Mouse (Mus musculus): ENCODE results near the gene Wdr95. TPM values are rescaled to one million over a fixed set of nuclear protein-coding genes. Genes with fewer than 3 reads are reported as not detected.

Gene Wdr95
- polyA plus RNA-seq, 1 experiment = 0.29 TPM

DNA sequence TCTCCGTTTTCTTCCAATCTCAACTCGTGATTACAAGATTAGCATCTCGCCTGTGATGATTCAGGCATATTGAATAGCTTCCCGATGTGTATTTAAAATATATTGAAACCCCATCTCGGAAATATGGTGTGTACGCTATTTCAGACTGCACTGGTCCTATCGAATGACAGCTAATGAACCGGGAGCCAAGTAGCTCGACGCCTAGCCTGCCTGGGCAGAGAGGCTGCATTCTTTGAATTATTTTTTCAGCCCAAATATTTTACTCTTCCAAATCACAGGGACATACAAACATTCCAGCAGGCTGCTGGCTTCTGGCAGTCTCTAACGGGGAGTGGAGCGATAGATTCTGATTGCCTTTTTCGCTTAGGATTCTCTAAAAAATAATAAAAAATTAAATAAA is 40.5 kb downstream of the Wdr95 start:
- Histone ChIP-seq H3K36me3 (ENCODE audit: control insufficient read depth, insufficient read depth) (no peaks in the 10 kb centered on the region), H3K27me3 (ENCODE audit: control insufficient read depth, insufficient read depth, insufficient read length) (no peaks in the 10 kb centered on the region), H3K4me3 (ENCODE audit: insufficient read depth, poor library complexity, severe bottlenecking) (no peak overlapping the region), H3K79me3 (ENCODE audit: low read depth) (no peaks in the 10 kb centered on the region), H3K79me2 (ENCODE audit: control insufficient read depth, insufficient read depth) (no peaks in the 10 kb centered on the region), H3ac (ENCODE audit: control insufficient read depth, insufficient read length, low read depth) (no peak overlapping the region)
- TF ChIP-seq USF1 (IDR thresholded peaks at IDR 0.05; ENCODE audit: low read depth) (no peak), CEBPB (IDR thresholded peaks at IDR 0.05; ENCODE audit: low read depth) (no peak), FOSL1 (IDR thresholded peaks at IDR 0.05; ENCODE audit: insufficient read depth, low read length, poor library complexity, severe bottlenecking) (no peak), CTCF (IDR thresholded peaks at IDR 0.05; ENCODE audit: control insufficient read depth, insufficient read depth, insufficient read length) (no peak), MYOD1 (IDR thresholded peaks at IDR 0.05; ENCODE audit: control insufficient read depth, insufficient read length, low read depth) (no peak)

DNA sequence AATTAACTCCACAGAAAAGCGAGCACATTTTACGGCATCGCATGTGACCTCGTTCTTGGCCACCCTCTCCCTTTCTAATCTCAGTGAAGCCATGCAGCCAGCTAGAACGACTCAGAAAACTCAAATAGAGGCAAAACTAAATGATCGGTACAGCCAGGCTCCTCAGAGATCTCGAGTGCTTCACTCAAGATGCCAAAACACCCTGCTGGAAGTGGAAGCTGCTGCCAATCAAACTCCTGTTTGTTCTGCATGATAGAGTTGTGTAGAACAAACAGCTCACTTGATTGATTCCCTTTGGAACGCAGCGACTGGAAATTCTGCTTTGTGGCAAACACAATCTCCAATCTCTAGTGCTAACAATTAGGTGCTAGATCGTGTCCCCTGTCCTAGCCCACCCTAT is 48.5 kb downstream of the Wdr95 start:
- Histone ChIP-seq H3ac (ENCODE audit: control insufficient read depth, insufficient read length, low read depth) (no peak overlapping the region), H3K27me3 (ENCODE audit: control insufficient read depth, insufficient read depth, insufficient read length) (peaks cover 3% of the 10 kb centered on the region), H3K79me3 (ENCODE audit: low read depth) (no peaks in the 10 kb centered on the region), H3K79me2 (ENCODE audit: control insufficient read depth, insufficient read depth) (no peaks in the 10 kb centered on the region), H3K36me3 (ENCODE audit: control insufficient read depth, insufficient read depth) (no peaks in the 10 kb centered on the region), H3K4me3 (ENCODE audit: insufficient read depth, poor library complexity, severe bottlenecking) (no peak overlapping the region)
- no peak for TF ChIP-seq CTCF (IDR thresholded peaks at IDR 0.05; ENCODE audit: control insufficient read depth, insufficient read depth, insufficient read length)
- no peak for TF ChIP-seq MAX (IDR thresholded peaks at IDR 0.05)
- no peak for TF ChIP-seq USF1 (IDR thresholded peaks at IDR 0.05; ENCODE audit: low read depth)
- no peak for TF ChIP-seq FOSL1 (IDR thresholded peaks at IDR 0.05; ENCODE audit: insufficient read depth, low read length, poor library complexity, severe bottlenecking)
- no peak for TF ChIP-seq MYOG (IDR thresholded peaks at IDR 0.05; ENCODE audit: control insufficient read depth, extremely low read depth, insufficient read length)
- no peak for TF ChIP-seq CEBPB (IDR thresholded peaks at IDR 0.05; ENCODE audit: low read depth)
- TF ChIP-seq MYOD1 (IDR thresholded peaks at IDR 0.05; ENCODE audit: control insufficient read depth, insufficient read length, low read depth) = no peak

DNA sequence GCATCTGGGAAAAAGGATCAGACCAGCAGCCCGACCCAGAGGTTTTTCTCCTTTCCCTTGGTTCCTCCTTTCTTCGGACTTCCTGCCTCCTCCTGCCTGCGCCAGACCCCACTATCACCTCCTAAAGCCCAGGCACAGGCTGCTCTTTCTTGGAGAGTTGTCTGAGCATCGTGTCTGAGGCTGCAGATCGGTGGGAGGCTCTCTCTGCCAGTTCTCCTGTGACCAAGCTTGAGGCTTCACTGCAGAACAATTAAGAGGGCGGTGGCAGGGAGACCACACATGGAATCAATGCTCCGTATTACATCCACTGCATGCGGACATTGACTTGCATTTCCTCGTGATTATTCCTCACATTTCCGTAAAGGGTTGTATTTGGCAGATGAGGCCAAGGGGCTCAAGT is 49.0 kb downstream of the Wdr95 start:
- Histone ChIP-seq H3K27me3 (ENCODE audit: control insufficient read depth, insufficient read depth, insufficient read length) (peaks cover 3% of the 10 kb centered on the region), H3ac (ENCODE audit: control insufficient read depth, insufficient read length, low read depth) (no peak overlapping the region), H3K4me3 (ENCODE audit: insufficient read depth, poor library complexity, severe bottlenecking) (no peak overlapping the region), H3K79me3 (ENCODE audit: low read depth) (no peaks in the 10 kb centered on the region), H3K79me2 (ENCODE audit: control insufficient read depth, insufficient read depth) (no peaks in the 10 kb centered on the region), H3K36me3 (ENCODE audit: control insufficient read depth, insufficient read depth) (no peaks in the 10 kb centered on the region)
- TF ChIP-seq USF1 (IDR thresholded peaks at IDR 0.05; ENCODE audit: low read depth) = no peak
- no peak for TF ChIP-seq CTCF (IDR thresholded peaks at IDR 0.05; ENCODE audit: control insufficient read depth, insufficient read depth, insufficient read length)
- TF ChIP-seq MYOD1 (IDR thresholded peaks at IDR 0.05; ENCODE audit: control insufficient read depth, insufficient read length, low read depth) = no peak

DNA sequence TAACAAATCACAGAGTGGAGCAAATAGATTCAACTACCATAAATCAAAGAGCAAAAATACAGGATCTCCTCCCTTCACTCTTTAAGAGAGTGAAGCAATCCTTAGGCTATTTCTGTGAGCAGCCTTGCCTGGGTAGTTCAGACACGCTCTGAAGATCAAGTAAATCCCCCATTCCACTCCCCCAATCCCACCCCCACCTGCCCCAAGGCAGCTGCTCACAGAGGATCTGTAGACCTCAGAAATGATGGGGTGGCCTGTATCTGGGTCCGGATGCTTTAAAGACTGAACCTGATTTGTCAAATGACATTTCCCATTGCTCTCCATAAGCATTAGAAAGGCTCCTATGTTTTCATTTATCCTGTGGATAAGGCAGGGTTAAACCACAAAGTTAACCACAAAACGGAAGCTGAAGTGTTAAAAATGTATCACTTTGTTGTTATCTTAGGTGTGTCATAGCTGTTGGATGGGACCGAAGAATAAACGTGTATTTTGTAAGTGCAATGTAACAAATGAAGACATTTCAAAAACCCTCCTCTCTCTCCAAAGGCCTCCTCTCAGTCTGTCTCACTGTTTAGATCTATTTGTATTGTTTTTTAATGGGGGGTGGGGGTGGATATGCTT is 54.3 kb downstream of the Wdr95 start:
- no peaks in the 10 kb centered on the region for H3K36me3 ChIP-seq (ENCODE audit: control insufficient read depth, insufficient read depth)
- H3K4me3 ChIP-seq (ENCODE audit: insufficient read depth, poor library complexity, severe bottlenecking) = no peak overlapping the region
- no peaks in the 10 kb centered on the region for H3K79me3 ChIP-seq (ENCODE audit: low read depth)
- no peaks in the 10 kb centered on the region for H3K79me2 ChIP-seq (ENCODE audit: control insufficient read depth, insufficient read depth)
- peaks cover 2% of the 10 kb centered on the region for H3K27me3 ChIP-seq (ENCODE audit: control insufficient read depth, insufficient read depth, insufficient read length)
- no peak overlapping the region for H3ac ChIP-seq (ENCODE audit: control insufficient read depth, insufficient read length, low read depth)
- TF ChIP-seq FOSL1 (IDR thresholded peaks at IDR 0.05; ENCODE audit: insufficient read depth, low read length, poor library complexity, severe bottlenecking) = no peak
- TF ChIP-seq MYOD1 (IDR thresholded peaks at IDR 0.05; ENCODE audit: control insufficient read depth, insufficient read length, low read depth) = no peak
- no peak for TF ChIP-seq USF1 (IDR thresholded peaks at IDR 0.05; ENCODE audit: low read depth)
- TF ChIP-seq MYOG (IDR thresholded peaks at IDR 0.05; ENCODE audit: control insufficient read depth, extremely low read depth, insufficient read length) = no peak

DNA sequence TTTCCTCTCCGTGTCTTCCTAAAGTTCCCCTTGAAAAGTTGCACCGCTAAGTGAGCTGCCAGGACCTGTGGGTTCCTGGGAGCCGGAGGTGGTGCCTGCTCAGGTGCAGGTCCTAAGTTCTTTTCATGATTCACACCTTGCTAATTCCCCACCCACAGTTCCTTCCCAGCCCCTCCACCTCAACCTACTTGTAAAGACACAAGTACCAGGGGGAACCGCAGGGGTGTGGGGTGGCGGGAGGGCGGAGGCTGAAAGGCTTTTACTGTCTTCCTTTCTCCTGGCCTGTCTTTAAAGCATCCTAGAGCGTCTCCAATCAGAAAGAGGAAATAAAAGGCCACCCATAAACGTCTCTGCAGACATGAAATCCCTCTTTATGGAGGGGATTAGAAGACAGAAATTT is 55.0 kb downstream of the Wdr95 start:
- H3K36me3 ChIP-seq (ENCODE audit: control insufficient read depth, insufficient read depth) = no peaks in the 10 kb centered on the region
- H3K79me2 ChIP-seq (ENCODE audit: control insufficient read depth, insufficient read depth) = no peaks in the 10 kb centered on the region
- no peak overlapping the region for H3ac ChIP-seq (ENCODE audit: control insufficient read depth, insufficient read length, low read depth)
- no peaks in the 10 kb centered on the region for H3K27me3 ChIP-seq (ENCODE audit: control insufficient read depth, insufficient read depth, insufficient read length)
- TF ChIP-seq CEBPB (IDR thresholded peaks at IDR 0.05; ENCODE audit: low read depth) (no peak), CTCF (IDR thresholded peaks at IDR 0.05; ENCODE audit: control insufficient read depth, insufficient read depth, insufficient read length) (no peak), MYOD1 (IDR thresholded peaks at IDR 0.05; ENCODE audit: control insufficient read depth, insufficient read length, low read depth) (no peak), MAX (IDR thresholded peaks at IDR 0.05) (no peak), FOSL1 (IDR thresholded peaks at IDR 0.05; ENCODE audit: insufficient read depth, low read length, poor library complexity, severe bottlenecking) (no peak), MYOG (IDR thresholded peaks at IDR 0.05; ENCODE audit: control insufficient read depth, extremely low read depth, insufficient read length) (no peak), USF1 (IDR thresholded peaks at IDR 0.05; ENCODE audit: low read depth) (no peak)
- no peak overlapping the region for H3K4me3 ChIP-seq (ENCODE audit: insufficient read depth, poor library complexity, severe bottlenecking)
- no peaks in the 10 kb centered on the region for H3K79me3 ChIP-seq (ENCODE audit: low read depth)

DNA sequence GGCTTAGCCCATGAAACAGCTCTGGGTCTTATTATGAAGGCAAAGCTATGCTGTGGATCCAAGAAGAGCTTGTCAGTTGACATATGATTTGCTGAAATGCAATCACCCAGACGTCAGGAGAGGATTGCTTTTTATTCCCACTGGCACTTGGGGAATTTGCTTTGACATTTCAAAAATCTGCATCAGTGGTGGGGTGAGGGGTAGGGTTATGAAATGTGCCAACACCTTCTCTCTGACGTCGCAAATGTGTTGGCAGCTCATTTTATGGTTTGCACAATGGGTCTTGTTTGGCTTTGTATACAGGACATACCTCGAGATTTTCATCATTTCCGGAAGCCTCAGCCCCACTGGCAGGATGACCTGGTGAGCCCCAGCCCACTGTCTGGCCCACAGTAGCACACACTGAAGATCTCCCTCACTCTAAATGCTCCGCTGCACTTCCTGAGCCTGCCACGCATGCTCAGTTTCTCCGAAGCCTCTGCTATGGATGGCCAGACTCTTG is 55.7 kb downstream of the Wdr95 start:
- Histone ChIP-seq H3K27me3 (ENCODE audit: control insufficient read depth, insufficient read depth, insufficient read length) (no peaks in the 10 kb centered on the region), H3ac (ENCODE audit: control insufficient read depth, insufficient read length, low read depth) (no peak overlapping the region), H3K4me3 (ENCODE audit: insufficient read depth, poor library complexity, severe bottlenecking) (no peak overlapping the region), H3K79me3 (ENCODE audit: low read depth) (no peaks in the 10 kb centered on the region), H3K36me3 (ENCODE audit: control insufficient read depth, insufficient read depth) (no peaks in the 10 kb centered on the region), H3K79me2 (ENCODE audit: control insufficient read depth, insufficient read depth) (no peaks in the 10 kb centered on the region)
- TF ChIP-seq MAX (IDR thresholded peaks at IDR 0.05) (no peak), MYOD1 (IDR thresholded peaks at IDR 0.05; ENCODE audit: control insufficient read depth, insufficient read length, low read depth) (no peak), CEBPB (IDR thresholded peaks at IDR 0.05; ENCODE audit: low read depth) (no peak), MYOG (IDR thresholded peaks at IDR 0.05; ENCODE audit: control insufficient read depth, extremely low read depth, insufficient read length) (no peak), USF1 (IDR thresholded peaks at IDR 0.05; ENCODE audit: low read depth) (no peak), CTCF (IDR thresholded peaks at IDR 0.05; ENCODE audit: control insufficient read depth, insufficient read depth, insufficient read length) (no peak), FOSL1 (IDR thresholded peaks at IDR 0.05; ENCODE audit: insufficient read depth, low read length, poor library complexity, severe bottlenecking) (no peak)
